Mouse (Mus musculus) NIH3T3 (cell line): ENCODE measurements around the gene Dip2b.
A peak's percentile ranks its signal among the peaks of the same experiment; 100 is the strongest.
"Not testable (repeated sequence)": the region's sequence is repeated elsewhere in the genome, so short reads cannot be mapped to it uniquely, and the experiment has no call there.

Experiments used
- DNase-seq: peaks from one replicate; pipeline ENCODE4 v3.0.0-alpha.2; 2012; ENCODE audit warnings: low read depth

The Dip2b gene

DNA sequence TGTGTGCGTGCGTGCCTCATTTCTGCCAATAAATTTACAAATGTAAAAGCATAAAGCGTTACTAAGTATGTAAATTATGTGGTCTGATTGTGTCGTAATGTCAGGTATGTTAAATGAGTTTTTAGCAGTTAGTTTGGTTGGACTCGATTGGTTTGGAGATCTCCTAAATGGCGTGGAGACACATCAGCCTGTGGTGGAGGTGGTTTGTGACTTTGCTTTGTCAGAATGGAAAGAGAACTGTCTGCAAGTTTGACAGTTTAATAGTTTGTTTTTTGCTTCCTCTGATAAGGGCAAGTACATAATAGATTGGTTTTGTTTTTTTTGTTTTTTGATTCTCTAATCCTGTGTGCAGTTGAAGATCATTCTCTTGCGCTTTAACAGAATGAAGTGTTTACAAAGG, 221.9 kb downstream of the Dip2b start:
- not testable (repeated sequence) for DNase-seq

DNA sequence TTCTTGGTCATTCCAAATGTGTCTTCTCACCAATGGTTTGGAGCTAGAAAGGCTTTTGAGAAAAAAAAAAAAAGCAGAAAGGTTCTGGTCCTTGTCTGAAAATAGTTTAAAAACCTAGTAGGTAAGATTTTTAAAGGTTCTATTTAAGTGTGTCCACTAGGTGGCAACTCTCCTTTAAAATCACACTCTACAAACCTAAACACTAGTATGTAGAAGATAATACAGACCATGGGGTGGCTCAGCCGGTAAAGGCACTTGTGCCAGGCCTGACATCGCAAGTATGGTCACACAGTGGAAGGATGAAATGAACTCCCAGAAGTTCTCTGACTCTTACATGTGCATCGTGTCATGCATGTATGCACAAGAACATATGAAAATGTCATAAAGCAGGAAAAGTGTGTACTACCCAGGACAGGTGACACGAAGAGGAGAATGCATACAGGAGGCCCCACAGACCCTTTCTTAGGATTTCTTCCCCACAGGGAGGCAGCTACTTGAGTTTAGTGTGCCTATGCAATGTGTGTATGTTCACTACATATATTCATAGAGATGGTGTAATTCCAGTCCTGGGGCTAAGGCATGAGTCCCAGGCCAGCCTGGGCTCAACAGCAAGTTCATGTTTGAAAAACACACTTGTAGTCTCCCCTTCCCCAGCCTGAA, 224.9 kb downstream of the Dip2b start:
- peak; percentile 67 for DNase-seq

DNA sequence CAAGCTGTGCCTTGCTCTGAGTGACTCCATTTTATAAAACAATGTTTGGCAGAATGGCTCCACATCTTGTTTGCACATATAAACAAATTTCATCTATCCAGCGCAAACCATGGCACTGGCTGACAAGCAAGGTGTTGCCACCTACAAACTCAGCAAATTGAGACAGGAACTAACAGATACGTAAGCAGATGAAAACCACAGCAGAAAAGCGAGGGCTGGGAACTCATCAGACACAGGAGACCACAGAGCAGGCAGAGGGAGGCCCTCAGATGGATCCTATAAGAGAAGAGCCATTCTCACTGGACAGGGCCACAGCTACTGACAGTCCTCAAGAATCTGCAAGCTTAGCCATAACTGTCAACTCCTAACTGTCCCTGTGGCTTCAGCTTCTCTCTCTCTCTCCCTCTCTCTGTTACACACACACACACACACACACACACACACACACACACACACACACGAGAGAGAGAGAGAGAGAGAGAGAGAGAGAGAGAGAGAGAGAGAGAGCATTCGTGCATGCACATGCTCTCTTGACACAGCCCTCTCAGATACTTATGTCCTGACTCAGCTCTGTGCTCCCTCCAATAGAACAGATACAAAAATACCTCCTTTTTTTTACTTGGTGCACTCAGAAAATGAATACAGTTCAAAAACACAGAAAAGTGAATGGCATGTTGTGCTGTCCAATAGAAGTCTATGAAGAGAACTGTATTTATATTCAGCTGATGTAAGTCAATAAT, 227.3 kb downstream of the Dip2b start:
- peak; percentile 73 for DNase-seq

DNA sequence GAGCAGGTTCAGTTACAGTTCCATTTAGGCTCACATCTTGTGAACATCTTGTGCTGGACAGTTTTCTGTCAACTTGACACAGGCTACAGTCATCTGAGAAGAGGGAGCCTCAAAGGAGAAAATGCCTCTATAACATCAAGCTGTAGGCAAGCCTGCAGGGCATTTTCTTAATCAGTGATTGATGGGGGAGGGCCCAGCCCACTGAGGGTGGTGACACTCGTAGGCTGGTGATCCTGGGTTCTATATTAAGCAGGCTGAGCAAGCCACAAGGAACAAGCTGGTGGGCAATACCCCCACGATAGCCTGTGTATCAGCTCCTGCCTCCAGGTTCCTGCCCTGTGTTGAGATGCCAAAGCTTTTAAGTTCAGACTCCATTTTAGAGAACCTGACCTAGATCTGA, 230.5 kb downstream of the Dip2b start:
- no peak for DNase-seq
